Mouse (Mus musculus) hindbrain, embryonic 14.5 days (tissue): ENCODE results near the gene Sertad1. TPM values are rescaled to one million over a fixed set of nuclear protein-coding genes. Genes with fewer than 3 reads are reported as not detected.

Source experiments
- ATAC-seq: fragments of 200-750 bp; cut with Nextera tagmentation; 2 replicates; pipeline ENCODE4 v1.8.0; 2017; ENCODE audit warnings: moderate number of reproducible peaks, mild to moderate bottlenecking, moderate TSS enrichment, moderate library complexity; ENCODE audit not compliant: low FRiP score
- DNase-seq: peaks from one replicate; pipeline ENCODE4 v3.0.0-alpha.2; 2015; ENCODE audit warnings: low spot score
- H3K27ac ChIP-seq: fragments of 300-500 bp; sonication (generic); 2 replicates; pipeline ENCODE4 v1.5.1; 2014; ENCODE audit warnings: mild to moderate bottlenecking, moderate library complexity
- H3K27me3 ChIP-seq: fragments of 300-500 bp; sonication (generic); 2 replicates; pipeline ENCODE4 v1.6.1; 2014; ENCODE audit warnings: mild to moderate bottlenecking, low read length, mixed read lengths; ENCODE audit not compliant: control insufficient read depth, insufficient read depth
- H3K36me3 ChIP-seq: fragments of 300-500 bp; sonication (generic); replicated peaks from 2 replicates; pipeline ENCODE4 v1.6.1; 2014; ENCODE audit not compliant: control insufficient read depth, insufficient read depth
- H3K4me1 ChIP-seq: fragments of 300-500 bp; sonication (generic); replicated peaks from 2 replicates; pipeline ENCODE4 v1.6.1; 2014; ENCODE audit warnings: antibody characterized with exemption, low read length, mixed read lengths; ENCODE audit not compliant: control insufficient read depth, insufficient read depth
- H3K4me2 ChIP-seq: fragments of 300-500 bp; sonication (generic); replicated peaks from 2 replicates; pipeline ENCODE4 v1.6.1; 2014; ENCODE audit warnings: mild to moderate bottlenecking, moderate library complexity
- H3K4me3 ChIP-seq: fragments of 300-500 bp; sonication (generic); replicated peaks from 2 replicates; pipeline ENCODE4 v1.5.1; 2014; ENCODE audit warnings: mild to moderate bottlenecking, low read length
- H3K9ac ChIP-seq: fragments of 300-500 bp; sonication (generic); 2 replicates; pipeline ENCODE4 v1.6.1; 2014
- H3K9me3 ChIP-seq: fragments of 300-500 bp; sonication (generic); 2 replicates; pipeline ENCODE4 v1.6.1; 2016; ENCODE audit warnings: low read length; ENCODE audit not compliant: control insufficient read depth
- WGBS: fragments of 180-500 bp; shearing (Covaris S2); extraction: QIAGEN DNeasy Blood & Tissue Kit; methylation state at CpG from one replicate; pipeline ENCODE4 v1.1.7; 2014; 5-methylcytosine and 5-hydroxymethylcytosine counted together
- polyA plus RNA-seq: library from polyadenylated mRNA; unstranded; fragments of >200 nt; fragmentation: Nextera tagmentation; extraction: Ambion mirVana; gene quantifications from 2 replicates; pipeline ENCODE4 v1.2.1, GENCODE M21; 2014

Sertad1 gene
- polyA plus RNA-seq, 1 experiment from 2014 or later, result 8.9 TPM

- peak; percentile 94 for DNase-seq
Observed at GRCm38 (mm10) chr7:27526039-27526827, 39.5 kb downstream of the Sertad1 start.

GRCm38 (mm10) chr7:27529070-27529469 is 42.4 kb downstream of the Sertad1 start:
- Histone ChIP-seq H3K9ac (no peak overlapping the region), H3K36me3 (peaks cover 42% of the 10 kb centered on the region), H3K27ac (no peak overlapping the region), H3K4me1 (no peaks in the 10 kb centered on the region), H3K9me3 (no peaks in the 10 kb centered on the region), H3K4me2 (no peak overlapping the region), H3K4me3 (no peak overlapping the region), H3K27me3 (no peaks in the 10 kb centered on the region)
- DNase-seq, result no peak
- 88% methylated on average over 21 of the region's 21 CpGs for WGBS
- no peak for ATAC-seq

More at GRCm38 (mm10) chr7:27526039-27526827, 39.5 kb downstream of the Sertad1 start:
- H3K36me3 ChIP-seq, result peaks cover 14% of the 10 kb centered on the region
- H3K27ac ChIP-seq, result no peak overlapping the region
- ATAC-seq, result peak; percentile 75
- H3K9ac ChIP-seq, result no peak overlapping the region
- no peak overlapping the region for H3K4me3 ChIP-seq
- H3K9me3 ChIP-seq, result no peaks in the 10 kb centered on the region
- no peaks in the 10 kb centered on the region for H3K4me1 ChIP-seq
- 25% methylated on average over 10 of the region's 10 CpGs for WGBS
- H3K4me2 ChIP-seq, result no peak overlapping the region
- H3K27me3 ChIP-seq, result no peaks in the 10 kb centered on the region

GRCm38 (mm10) chr7:27530937-27531336 is 44.2 kb downstream of the Sertad1 start:
- H3K9me3 ChIP-seq, result no peaks in the 10 kb centered on the region
- H3K4me3 ChIP-seq, result no peak overlapping the region
- no peaks in the 10 kb centered on the region for H3K27me3 ChIP-seq
- no peak for DNase-seq
- peaks cover 54% of the 10 kb centered on the region for H3K36me3 ChIP-seq
- 83% methylated on average over 3 of the region's 3 CpGs for WGBS
- H3K9ac ChIP-seq, result no peak overlapping the region
- H3K4me2 ChIP-seq, result no peak overlapping the region
- no peak overlapping the region for H3K27ac ChIP-seq
- ATAC-seq, result no peak
- no peaks in the 10 kb centered on the region for H3K4me1 ChIP-seq

GRCm38 (mm10) chr7:27531707-27532106 is 45.0 kb downstream of the Sertad1 start:
- Histone ChIP-seq H3K9ac (no peak overlapping the region), H3K27ac (no peak overlapping the region), H3K36me3 (peaks cover 62% of the 10 kb centered on the region), H3K9me3 (no peaks in the 10 kb centered on the region), H3K4me2 (no peak overlapping the region), H3K27me3 (no peaks in the 10 kb centered on the region), H3K4me1 (no peaks in the 10 kb centered on the region), H3K4me3 (no peak overlapping the region)
- no peak for DNase-seq
- WGBS, result 94% methylated on average over 10 of the region's 10 CpGs
- ATAC-seq, result no peak

GRCm38 (mm10) chr7:27532480-27533050 is 45.9 kb downstream of the Sertad1 start:
- H3K36me3 ChIP-seq, result peaks cover 70% of the 10 kb centered on the region
- DNase-seq (no peak), ATAC-seq (no peak)
- no peak overlapping the region for H3K27ac ChIP-seq
- H3K4me1 ChIP-seq, result no peaks in the 10 kb centered on the region
- no peaks in the 10 kb centered on the region for H3K9me3 ChIP-seq
- no peak overlapping the region for H3K4me3 ChIP-seq
- no peaks in the 10 kb centered on the region for H3K27me3 ChIP-seq
- WGBS, result 95% methylated on average over 9 of the region's 9 CpGs
- no peak overlapping the region for H3K4me2 ChIP-seq
- H3K9ac ChIP-seq, result no peak overlapping the region

- DNase-seq (no peak), ATAC-seq (no peak)
- Histone ChIP-seq H3K27ac (no peak overlapping the region), H3K36me3 (peaks cover 92% of the 10 kb centered on the region), H3K4me1 (no peaks in the 10 kb centered on the region), H3K27me3 (no peaks in the 10 kb centered on the region), H3K9ac (no peak overlapping the region), H3K4me3 (no peak overlapping the region), H3K4me2 (no peak overlapping the region), H3K9me3 (no peaks in the 10 kb centered on the region)
- WGBS, result 93% methylated on average over 2 of the region's 2 CpGs
Observed at GRCm38 (mm10) chr7:27535386-27535785, 48.7 kb downstream of the Sertad1 start.

GRCm38 (mm10) chr7:27536618-27537017 is 49.9 kb downstream of the Sertad1 start:
- 90% methylated on average over 6 of the region's 6 CpGs for WGBS
- no peak overlapping the region for H3K4me3 ChIP-seq
- H3K27me3 ChIP-seq, result no peaks in the 10 kb centered on the region
- no peak overlapping the region for H3K27ac ChIP-seq
- no peak overlapping the region for H3K4me2 ChIP-seq
- ATAC-seq (no peak), DNase-seq (no peak)
- no peak overlapping the region for H3K9ac ChIP-seq
- H3K9me3 ChIP-seq, result no peaks in the 10 kb centered on the region
- peaks cover 3% of the 10 kb centered on the region for H3K4me1 ChIP-seq
- H3K36me3 ChIP-seq, result peaks cover 83% of the 10 kb centered on the region

GRCm38 (mm10) chr7:27537998-27538397 is 51.3 kb downstream of the Sertad1 start:
- ATAC-seq (no peak), DNase-seq (no peak)
- Histone ChIP-seq H3K27ac (no peak overlapping the region), H3K4me2 (no peak overlapping the region), H3K4me1 (peaks cover 10% of the 10 kb centered on the region), H3K9ac (no peak overlapping the region), H3K4me3 (no peak overlapping the region), H3K27me3 (no peaks in the 10 kb centered on the region), H3K36me3 (peaks cover 69% of the 10 kb centered on the region), H3K9me3 (no peaks in the 10 kb centered on the region)
- WGBS, result 92% methylated on average over 8 of the region's 8 CpGs

GRCm38 (mm10) chr7:27538797-27539196 is 52.1 kb downstream of the Sertad1 start:
- H3K36me3 ChIP-seq, result peaks cover 61% of the 10 kb centered on the region
- H3K4me1 ChIP-seq, result peaks cover 10% of the 10 kb centered on the region
- H3K9me3 ChIP-seq, result no peaks in the 10 kb centered on the region
- H3K9ac ChIP-seq, result no peak overlapping the region
- no peaks in the 10 kb centered on the region for H3K27me3 ChIP-seq
- H3K4me2 ChIP-seq, result no peak overlapping the region
- WGBS, result 90% methylated on average over 2 of the region's 2 CpGs
- ATAC-seq (no peak), DNase-seq (no peak)
- no peak overlapping the region for H3K27ac ChIP-seq
- H3K4me3 ChIP-seq, result no peak overlapping the region
